Mouse (Mus musculus) cortical plate, adult 2 months (tissue): ENCODE measurements around the gene Fam83c. TPM values are rescaled to one million over a fixed set of nuclear protein-coding genes. Genes with fewer than 3 reads are reported as not detected.
A peak's percentile ranks its signal among the peaks of the same experiment; 100 is the strongest.

Experiments used
- H3K27ac ChIP-seq: fragments of 200-500 bp; 2 replicates; pipeline ENCODE4 v1.5.1; 2012; ENCODE audit warnings: low read length, control low read depth, inconsistent platforms; ENCODE audit not compliant: insufficient read depth
- H3K4me1 ChIP-seq: fragments of 200-500 bp; 2 replicates; pipeline ENCODE4 v1.6.1; 2011; ENCODE audit warnings: low read length; ENCODE audit not compliant: control insufficient read depth, insufficient read depth
- H3K4me3 ChIP-seq: fragments of 200-500 bp; 2 replicates; pipeline ENCODE4 v1.5.1; 2011; ENCODE audit warnings: mild to moderate bottlenecking, low read length, control low read depth; ENCODE audit not compliant: insufficient read depth
- CTCF ChIP-seq: fragments of 200-500 bp; IDR thresholded peaks from 2 replicates; pipeline ENCODE4 v1.5.1; 2011; ENCODE audit warnings: mild to moderate bottlenecking, control low read depth, low read length; ENCODE audit not compliant: insufficient read depth; ENCODE audit errors: extremely low read depth
- POLR2A ChIP-seq: fragments of 200-500 bp; IDR thresholded peaks from 2 replicates; pipeline ENCODE4 v1.6.1; 2011; ENCODE audit warnings: mild to moderate bottlenecking, low read length, control low read depth; ENCODE audit not compliant: insufficient read depth; ENCODE audit errors: extremely low read depth
- polyA plus RNA-seq: library from polyadenylated mRNA; depleted of rRNA; stranded (reverse); fragments of >200 nt; gene quantifications from 2 replicates; pipeline ENCODE4 v1.2.3, GENCODE M21; 2012

Fam83c gene
- polyA plus RNA-seq, 1 experiment, result not detected

DNA sequence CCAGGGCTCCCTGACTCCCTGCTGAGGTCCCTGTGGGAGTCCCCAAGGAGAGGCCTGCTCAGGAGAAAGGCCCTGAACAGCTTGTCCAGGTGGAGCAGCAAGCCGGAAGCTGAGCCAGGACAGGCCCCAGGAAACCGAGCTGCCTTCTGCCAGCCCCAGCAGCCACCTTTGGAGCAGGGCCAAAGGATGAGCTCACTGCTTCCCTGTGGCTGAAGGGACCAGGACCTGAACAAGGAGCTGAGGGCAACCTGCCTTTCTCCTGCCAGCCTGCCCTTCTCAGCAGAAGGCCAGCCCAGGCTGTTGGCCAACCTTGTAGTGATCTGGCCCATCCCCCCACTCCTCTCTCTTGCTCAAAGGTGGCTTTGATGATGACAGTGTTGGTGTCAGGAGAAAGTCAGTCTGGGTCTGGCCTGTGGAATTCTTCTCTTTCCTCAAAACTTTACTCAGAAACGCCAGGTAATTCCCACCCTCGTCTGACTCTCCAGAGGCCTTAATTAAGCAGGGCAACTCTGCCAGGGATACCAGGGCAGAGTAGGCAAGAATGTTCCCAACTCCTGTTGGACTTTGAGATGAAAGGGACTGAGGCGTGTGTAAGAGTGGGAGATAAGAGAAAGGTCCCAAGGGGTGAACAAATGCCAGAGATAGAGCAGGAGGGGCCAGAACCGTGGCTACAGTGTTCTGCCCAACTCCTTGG is 29.3 kb downstream of the Fam83c start:
- TF ChIP-seq POLR2A, result no peak
- no peak for TF ChIP-seq CTCF

GRCm38 (mm10) chr2:155804053-155804452 is 30.6 kb downstream of the Fam83c start:
- Histone ChIP-seq H3K4me3 (no peak overlapping the region), H3K4me1 (no peaks in the 10 kb centered on the region), H3K27ac (no peak overlapping the region)
- no peak for TF ChIP-seq POLR2A
- TF ChIP-seq CTCF, result no peak

More for the DNA sequence above, 29.3 kb downstream of the Fam83c start:
- Histone ChIP-seq H3K27ac (no peak overlapping the region), H3K4me3 (no peak overlapping the region), H3K4me1 (no peaks in the 10 kb centered on the region)

DNA sequence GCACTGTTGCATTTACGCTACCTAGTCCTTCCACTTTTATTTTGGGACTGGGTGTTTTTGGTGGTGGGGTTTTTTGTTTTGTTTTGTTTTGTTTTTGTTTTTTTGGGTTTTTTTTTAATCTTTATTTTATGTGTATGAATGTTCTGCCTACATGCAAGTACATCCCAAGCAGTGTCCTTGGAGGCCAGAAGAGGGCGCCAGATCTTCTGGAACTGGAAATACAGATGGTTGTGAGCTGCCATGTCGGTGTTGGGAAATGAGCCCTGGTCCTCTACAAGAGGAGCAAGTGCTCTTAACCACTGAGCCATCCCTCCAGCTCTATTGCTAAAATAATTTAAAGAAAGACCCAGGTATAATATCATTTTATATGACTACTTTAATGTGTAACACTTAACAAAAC is 31.9 kb downstream of the Fam83c start:
- TF ChIP-seq POLR2A, result no peak
- TF ChIP-seq CTCF, result peak; percentile 27; the same call in 1 of the 2 replicates
- Histone ChIP-seq H3K27ac (no peak overlapping the region), H3K4me3 (no peak overlapping the region), H3K4me1 (no peaks in the 10 kb centered on the region)

GRCm38 (mm10) chr2:155798613-155799012 is 36.0 kb downstream of the Fam83c start:
- Histone ChIP-seq H3K4me3 (no peak overlapping the region), H3K4me1 (no peaks in the 10 kb centered on the region), H3K27ac (no peak overlapping the region)
- TF ChIP-seq CTCF, result no peak
- TF ChIP-seq POLR2A, result no peak

- peaks cover 2% of the 10 kb centered on the region; the same call in 1 of the 2 replicates for H3K4me1 ChIP-seq
- no peak overlapping the region for H3K4me3 ChIP-seq
- TF ChIP-seq CTCF (no peak), POLR2A (no peak)
- no peak overlapping the region for H3K27ac ChIP-seq
Observed at GRCm38 (mm10) chr2:155794674-155795445, 39.8 kb downstream of the Fam83c start.

- Histone ChIP-seq H3K4me3 (no peak overlapping the region), H3K27ac (no peak overlapping the region), H3K4me1 (peaks cover 4% of the 10 kb centered on the region)
- TF ChIP-seq POLR2A, result no peak
- TF ChIP-seq CTCF, result no peak
Observed at GRCm38 (mm10) chr2:155792899-155793298, 41.8 kb downstream of the Fam83c start.

GRCm38 (mm10) chr2:155787949-155788931 is 46.4 kb downstream of the Fam83c start:
- TF ChIP-seq POLR2A (no peak), CTCF (no peak)
- H3K4me1 ChIP-seq, result peaks cover 5% of the 10 kb centered on the region
- no peak overlapping the region for H3K27ac ChIP-seq
- H3K4me3 ChIP-seq, result no peak overlapping the region

- TF ChIP-seq POLR2A (no peak), CTCF (no peak)
- no peak overlapping the region for H3K27ac ChIP-seq
- peaks cover 5% of the 10 kb centered on the region for H3K4me1 ChIP-seq
- H3K4me3 ChIP-seq, result no peak overlapping the region
Observed at GRCm38 (mm10) chr2:155786905-155787304, 47.7 kb downstream of the Fam83c start.

GRCm38 (mm10) chr2:155784534-155784933 is 50.1 kb downstream of the Fam83c start:
- H3K4me1 ChIP-seq, result peaks cover 5% of the 10 kb centered on the region
- H3K4me3 ChIP-seq, result no peak overlapping the region
- no peak overlapping the region for H3K27ac ChIP-seq
- TF ChIP-seq CTCF (no peak), POLR2A (no peak)
